ENCODE assay signal across 8 mouse cellular contexts in the genomic region with DNA sequence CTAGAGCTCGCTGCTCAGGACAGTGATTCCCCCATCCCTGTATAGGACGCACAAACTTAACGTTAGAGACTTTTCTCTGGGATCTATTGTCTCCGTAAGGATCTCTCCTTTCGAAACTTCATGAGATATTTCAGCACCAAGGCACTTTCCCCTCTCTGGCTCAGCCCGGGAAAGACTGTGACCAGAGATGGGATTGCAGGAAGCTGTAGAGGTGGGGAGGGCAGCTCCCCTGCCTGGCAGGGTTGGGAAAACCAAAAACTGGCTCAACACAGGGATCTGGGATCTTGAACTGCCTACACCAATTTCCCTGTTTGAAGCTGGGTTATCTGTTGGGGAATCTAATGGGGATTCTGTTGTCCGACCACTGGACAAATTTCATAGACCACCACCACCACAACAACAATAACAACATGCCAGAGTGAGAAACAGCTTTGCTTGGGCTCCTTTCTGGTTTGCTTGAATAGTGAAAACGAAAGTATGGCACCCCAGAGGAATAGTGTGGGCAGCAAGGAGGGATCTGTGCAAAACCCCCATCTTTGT. TPM values are rescaled to one million over a fixed set of nuclear protein-coding genes. Genes with fewer than 3 reads are reported as not detected.
DNase-seq lines count a peak whose midpoint lies in the region; ATAC-seq lines count a peak whose summit lies in the region.

No protein-coding gene starts in this region.

- H3K9me3 ChIP-seq in heart, embryonic 11.5 days (replicated peaks; ENCODE audit: control insufficient read depth, low read length) = no peaks in the 10 kb centered on the region
- no peaks in the 10 kb centered on the region for H3K9me3 ChIP-seq in heart, embryonic 15.5 days (replicated peaks)
- H3K9me3 ChIP-seq in midbrain, embryonic 14.5 days (ENCODE audit: control insufficient read depth, low read length) = no peaks in the 10 kb centered on the region

- H3K27me3 ChIP-seq in heart, embryonic 11.5 days (ENCODE audit: control insufficient read depth, insufficient read depth, low read length) = no peaks in the 10 kb centered on the region
- H3K27me3 ChIP-seq in heart, embryonic 15.5 days = no peaks in the 10 kb centered on the region
- no peaks in the 10 kb centered on the region for H3K27me3 ChIP-seq in midbrain, embryonic 14.5 days (ENCODE audit: control insufficient read depth, insufficient read depth, low read length)

- peak overlapping the region; percentile 91 for H3K4me2 ChIP-seq in heart, embryonic 11.5 days
- peak overlapping the region; percentile 96 for H3K4me2 ChIP-seq in heart, embryonic 15.5 days
- H3K4me2 ChIP-seq in midbrain, embryonic 14.5 days (ENCODE audit: low read length) = peak overlapping the region; percentile 98

- no peak for ATAC-seq in heart, embryonic 11.5 days (replicated peaks; ENCODE audit: insufficient number of reproducible peaks, low FRiP score, low TSS enrichment)
- no peak for ATAC-seq in heart, embryonic 15.5 days (replicated peaks; ENCODE audit: insufficient number of reproducible peaks, insufficient read depth, low FRiP score, low read depth)
- no peak for ATAC-seq in midbrain, embryonic 14.5 days (ENCODE audit: low FRiP score, low TSS enrichment)

- no peak overlapping the region for H3K27ac ChIP-seq in heart, embryonic 11.5 days (ENCODE audit: low read depth, low read length)
- H3K27ac ChIP-seq in heart, embryonic 15.5 days = no peak overlapping the region
- no peak overlapping the region for H3K27ac ChIP-seq in midbrain, embryonic 14.5 days (replicated peaks; ENCODE audit: low read depth, low read length)

- DNase-seq in heart, postnatal 25 days (ENCODE audit: low spot score) = no peak
- DNase-seq in cerebellum, postnatal 25 days = peak; percentile 35 to 39
- DNase-seq in midbrain, embryonic 14.5 days = no peak
- no peak for DNase-seq in gastrocnemius, postnatal 25 days
- no peak for DNase-seq in urinary bladder, postnatal 4 days (ENCODE audit: low spot score in 2 of 2)
- no peak for DNase-seq in gastrocnemius, postnatal 14 days

- intact Hi-C loops in heart, postnatal 25 days (cut with DNase I) = loop anchor here (10.0 kb wide), 2 partner anchors 58 to 238 kb away; no protein-coding TSS in a partner anchor
- intact Hi-C loops in gastrocnemius, postnatal 14 days (cut with DNase I; ENCODE audit: low total_unique reads) = no loop called here

- H3K9ac ChIP-seq in heart, embryonic 11.5 days (ENCODE audit: low read depth, low read length) = no peak overlapping the region
- peak overlapping the region; percentile 15; the same call in 1 of the 2 replicates for H3K9ac ChIP-seq in heart, embryonic 15.5 days
- peak overlapping the region; percentile 90 for H3K9ac ChIP-seq in midbrain, embryonic 14.5 days (replicated peaks; ENCODE audit: low read length)

- H3K4me3 ChIP-seq in heart, embryonic 11.5 days (ENCODE audit: low read depth, low read length) = peak overlapping the region; percentile 70
- peak overlapping the region; percentile 82 for H3K4me3 ChIP-seq in heart, embryonic 15.5 days
- H3K4me3 ChIP-seq in midbrain, embryonic 14.5 days (replicated peaks; ENCODE audit: low read depth, low read length) = peak overlapping the region; percentile 79

- H3K36me3 ChIP-seq in heart, embryonic 11.5 days (ENCODE audit: control insufficient read depth, insufficient read depth, low read length) = no peaks in the 10 kb centered on the region
- no peaks in the 10 kb centered on the region for H3K36me3 ChIP-seq in heart, embryonic 15.5 days
- no peaks in the 10 kb centered on the region for H3K36me3 ChIP-seq in midbrain, embryonic 14.5 days (ENCODE audit: control insufficient read depth, insufficient read depth, low read length)

- WGBS in heart, embryonic 11.5 days (ENCODE audit: insufficient replicate concordance) = 18% methylated on average over 8 of the region's 8 CpGs
- WGBS in heart, embryonic 15.5 days = 18% methylated on average over 8 of the region's 8 CpGs
- WGBS in midbrain, embryonic 14.5 days = 11% methylated on average over 8 of the region's 8 CpGs

- no peaks in the 10 kb centered on the region for H3K4me1 ChIP-seq in heart, embryonic 11.5 days (ENCODE audit: control insufficient read depth, insufficient read depth, low read length)
- H3K4me1 ChIP-seq in heart, embryonic 15.5 days (replicated peaks) = peaks cover 17% of the 10 kb centered on the region
- peaks cover 10% of the 10 kb centered on the region for H3K4me1 ChIP-seq in midbrain, embryonic 14.5 days (ENCODE audit: control insufficient read depth, insufficient read depth, low read length)

RNA-seq across cellular contexts. Expression of a gene that starts 1.5 kb away (rescaled TPM):
- 4.3 and 4.8 TPM in 2 replicates for polyA plus RNA-seq in heart, embryonic 11.5 days (2014; fragmentation: Nextera tagmentation; extraction: Ambion mirVana)
- 1 to 10 TPM; 2.0 to 3.2 TPM for total RNA-seq in heart, postnatal 25 days (2021)
- 7.2 and 7.6 TPM in 2 replicates for polyA plus RNA-seq in heart, embryonic 15.5 days (2015; fragmentation: Nextera tagmentation; extraction: Ambion mirVana)
- 56.3 and 68.9 TPM in 2 replicates for polyA plus RNA-seq in midbrain, embryonic 14.5 days (2014; fragmentation: Nextera tagmentation; extraction: Ambion mirVana)
- 1 to 10 TPM; 1.9 to 2.8 TPM for total RNA-seq in gastrocnemius, postnatal 25 days (2021)
- 1 to 10 TPM; 1.6 to 2.9 TPM for total RNA-seq in gastrocnemius, postnatal 14 days (2021)

Comparison
In these comparisons a context has a peak if more than half of its experiments do, and no peak if none do; other contexts are left out.
1. DNase-seq: peak in cerebellum, postnatal 25 days (2 of 2); none in heart, postnatal 25 days (single experiment), midbrain, embryonic 14.5 days (single experiment), gastrocnemius, postnatal 25 days (single experiment), urinary bladder, postnatal 4 days (0 of 2) and gastrocnemius, postnatal 14 days (single experiment).
2. Peak in every context shown above with its lines, with median percentiles within 50 percentile points of each other: H3K4me2 ChIP-seq and H3K4me3 ChIP-seq.